Mouse (Mus musculus): Measurements from ENCODE around the gene Chia1.
"Not testable (repeated sequence)": the region's sequence is repeated elsewhere in the genome, so short reads cannot be mapped to it uniquely, and the experiment has no call there.

The Chia1 gene

DNA sequence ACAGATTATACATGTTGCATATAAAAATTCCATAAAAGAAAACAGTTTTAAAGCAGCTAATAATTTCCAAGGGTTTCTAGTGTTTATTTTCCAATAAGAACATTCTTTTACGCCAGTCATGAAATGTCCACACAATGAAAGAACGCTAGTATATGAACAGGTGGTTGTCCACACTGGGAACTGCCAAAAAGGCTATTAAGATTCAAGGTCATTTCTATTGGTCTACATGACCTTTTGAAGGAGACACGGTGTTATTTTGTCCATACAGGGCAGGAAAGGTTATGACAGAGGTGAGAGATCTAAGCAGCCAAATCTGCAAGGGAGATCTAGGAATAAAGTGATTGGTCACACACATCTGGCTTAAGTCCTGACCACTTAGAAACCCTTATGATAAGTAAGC lies at the start of gene Chia1:
Gene Chia1 (plus strand): TSS at position 301 of the 400 bp plus-strand sequence.
- no peak for DNase-seq (ENCODE audit: low spot score)

- DNase-seq (ENCODE audit: low spot score) = peak; percentile 8
These were observed 45.3 kb upstream of the Chia1 start for GRCm38 (mm10) chr3:106067707-106068106.

DNA sequence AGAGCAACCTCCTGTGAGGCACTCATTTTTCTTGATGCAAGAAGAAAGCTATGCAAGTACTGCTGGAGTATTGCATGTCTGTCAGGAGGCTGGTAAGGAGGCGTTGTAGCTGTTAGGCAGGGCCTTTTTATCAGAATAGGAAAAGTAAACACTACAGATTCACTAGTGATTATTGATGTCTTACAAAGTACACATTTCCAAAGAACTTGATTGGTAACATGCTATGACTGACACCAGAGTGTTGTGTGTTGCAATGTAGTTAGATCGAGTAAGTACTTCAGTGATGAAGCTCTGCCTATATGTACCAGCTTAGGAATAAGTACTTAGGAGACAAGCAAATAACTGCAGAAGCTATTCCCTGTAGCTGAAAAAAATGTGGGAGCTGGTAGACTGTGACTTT lies 42.0 kb upstream of the Chia1 start:
- DNase-seq (ENCODE audit: low spot score) = no peak

DNA sequence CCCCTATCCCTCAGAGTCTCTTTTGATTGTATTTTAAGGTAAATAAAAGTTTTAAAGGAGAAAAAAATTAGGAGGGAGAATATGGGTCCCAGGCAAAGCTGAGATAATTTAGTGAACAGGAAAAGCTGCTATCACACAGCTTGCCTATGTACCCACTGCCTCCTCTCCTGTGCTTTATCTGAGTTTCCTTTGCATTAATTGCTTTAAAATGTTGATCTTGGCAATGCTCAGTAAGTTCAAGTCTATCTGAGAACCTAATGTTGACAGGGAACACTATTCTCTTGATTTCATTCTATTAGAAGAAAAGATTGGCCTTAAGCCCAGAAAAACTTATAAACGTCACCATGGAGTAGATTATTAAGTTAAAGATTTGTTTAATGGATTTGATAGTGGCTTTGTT lies 38.2 kb upstream of the Chia1 start:
- no peak for DNase-seq (ENCODE audit: low spot score)

DNA sequence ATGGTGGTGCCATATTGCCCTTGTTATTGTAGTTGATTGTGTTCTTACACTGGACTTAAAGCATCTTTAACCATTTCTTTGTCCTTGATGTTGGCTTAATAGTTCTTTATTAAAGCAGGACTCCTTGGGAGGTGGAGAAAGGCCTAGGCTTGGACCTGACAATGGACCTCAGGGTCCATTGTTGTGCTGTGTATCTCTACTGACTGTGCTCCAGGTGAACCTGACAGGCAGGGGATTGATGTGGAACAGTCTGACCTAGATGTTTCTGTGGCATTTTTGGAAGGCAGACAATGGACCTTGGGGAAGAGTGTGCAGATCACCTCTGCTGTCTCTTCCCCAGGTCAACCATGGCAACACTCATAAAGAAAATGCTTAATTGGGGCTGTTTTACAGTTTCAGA lies 14.0 kb downstream of the Chia1 start:
- DNase-seq (ENCODE audit: low spot score) = no peak

- no peak for DNase-seq (ENCODE audit: low spot score)
These were observed 15.9 kb downstream of the Chia1 start for GRCm38 (mm10) chr3:106128807-106129493.

DNA sequence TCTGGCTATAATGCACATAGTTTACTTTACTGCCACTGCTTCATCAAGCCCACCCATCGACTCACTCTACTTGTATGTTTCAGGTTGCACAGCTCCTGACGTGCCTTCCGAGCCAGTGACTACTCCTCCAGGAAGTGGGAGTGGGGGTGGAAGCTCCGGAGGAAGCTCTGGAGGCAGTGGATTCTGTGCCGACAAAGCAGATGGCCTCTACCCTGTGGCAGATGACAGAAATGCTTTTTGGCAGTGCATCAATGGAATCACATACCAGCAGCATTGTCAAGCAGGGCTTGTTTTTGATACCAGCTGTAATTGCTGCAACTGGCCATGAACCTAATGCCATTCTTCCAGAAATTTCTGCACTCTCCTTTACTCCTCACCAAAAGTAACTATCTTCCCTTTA lies 18.7 kb downstream of the Chia1 start:
- DNase-seq (ENCODE audit: low spot score) = no peak

GRCm38 (mm10) chr3:106144081-106144480 lies 31.1 kb downstream of the Chia1 start:
- no peak for DNase-seq (ENCODE audit: low spot score)

DNA sequence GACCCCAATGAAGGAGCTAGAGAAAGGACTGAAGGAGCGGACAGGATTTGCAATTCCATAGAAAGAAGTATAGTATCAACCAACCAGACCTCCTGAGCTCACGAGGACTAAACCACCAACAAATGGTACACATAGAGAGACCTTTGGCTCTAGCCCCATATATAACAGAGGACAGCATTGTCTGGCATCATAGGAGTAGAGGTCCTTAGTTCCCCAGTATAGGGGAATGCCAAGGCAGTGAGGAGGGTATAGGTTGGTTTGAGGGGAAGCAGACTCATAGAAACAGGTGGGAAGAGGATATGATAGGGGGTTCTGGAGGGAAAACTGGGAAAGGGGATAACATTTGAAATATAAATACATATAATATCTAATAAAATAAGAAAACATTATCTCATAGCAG lies 41.4 kb downstream of the Chia1 start:
- DNase-seq (ENCODE audit: low spot score) = no peak

GRCm38 (mm10) chr3:106167464-106167863 lies 54.4 kb downstream of the Chia1 start, which contains the start of gene Chil3:
TSS of gene Chil3 (minus strand) at chr3:106167564.
- no peak for DNase-seq (ENCODE audit: low spot score)

DNA sequence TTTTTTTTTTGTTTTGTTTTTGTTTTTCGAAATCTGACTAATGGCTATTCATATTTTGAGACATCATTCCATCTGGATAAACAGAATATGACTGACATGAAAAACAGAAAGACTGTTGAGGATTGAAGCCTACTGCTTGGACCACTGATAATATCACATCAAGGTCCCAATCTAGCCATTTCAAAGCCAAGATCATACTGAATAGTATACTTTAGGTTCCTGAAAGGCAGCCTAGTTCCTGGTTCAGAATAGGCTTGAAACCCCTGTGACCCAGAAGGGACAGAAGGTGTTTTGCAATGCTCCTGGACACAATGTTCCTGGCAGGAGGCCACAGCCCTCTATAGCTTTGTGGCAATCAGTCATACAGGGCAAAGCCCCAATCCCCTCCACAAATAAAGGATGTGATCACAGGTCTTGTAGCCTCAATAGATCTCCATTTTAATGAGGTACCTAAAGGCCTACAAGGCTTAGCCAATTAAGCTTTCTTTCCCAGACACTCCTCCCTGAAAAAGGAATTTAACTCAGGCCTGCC lies 57.6 kb downstream of the Chia1 start:
- DNase-seq (ENCODE audit: low spot score) = no peak

DNA sequence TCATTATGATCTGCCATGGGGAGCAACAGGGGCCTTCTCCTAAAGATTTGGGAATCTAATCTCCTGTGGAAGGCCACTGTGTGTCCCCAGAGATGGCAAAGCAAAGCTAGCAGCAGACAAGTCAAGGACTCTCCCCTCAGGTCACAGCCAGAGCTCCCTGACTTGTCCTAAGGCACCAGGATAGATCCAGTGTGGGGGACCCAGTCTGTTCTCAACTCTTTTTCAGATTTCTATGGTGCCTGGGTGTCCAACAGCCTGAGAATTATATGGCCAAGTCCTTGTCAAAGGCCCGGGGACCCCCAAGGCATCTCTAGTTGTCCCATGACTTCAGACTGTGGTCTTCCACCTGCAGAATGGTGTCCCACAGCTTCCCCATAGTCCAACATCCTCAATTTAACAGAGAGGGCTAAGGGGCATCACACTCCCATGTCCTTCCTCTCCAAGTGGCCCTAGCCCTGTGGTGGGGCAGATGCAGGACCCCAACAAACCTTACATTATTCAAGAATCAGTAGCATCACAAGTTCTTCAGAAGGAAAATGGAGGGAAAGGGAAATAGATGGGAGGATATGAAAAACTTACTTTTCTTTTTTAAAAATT lies 58.2 kb downstream of the Chia1 start:
- no peak for DNase-seq (ENCODE audit: low spot score)

DNA sequence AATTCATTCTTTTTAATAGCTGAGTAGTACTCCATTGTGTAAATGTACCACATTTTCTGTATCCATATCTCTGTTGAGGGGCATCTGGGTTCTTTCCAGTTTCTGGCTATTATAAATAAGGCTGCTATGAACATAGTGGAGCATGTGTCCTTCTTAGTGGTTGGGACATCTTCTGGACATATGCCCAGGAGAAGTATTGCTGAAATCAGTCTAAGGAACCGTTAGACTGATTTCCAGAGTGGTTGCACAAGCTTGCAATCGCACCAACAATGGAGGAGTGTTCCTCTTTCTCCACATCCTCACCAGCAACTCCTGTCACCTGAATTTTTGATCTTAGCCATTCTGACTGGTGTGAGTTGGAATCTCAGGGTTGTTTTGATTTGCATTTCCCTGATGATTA lies 59.5 kb downstream of the Chia1 start:
- DNase-seq (ENCODE audit: low spot score) = not testable (repeated sequence)

GRCm38 (mm10) chr3:106174971-106175370 lies 61.9 kb downstream of the Chia1 start:
- DNase-seq (ENCODE audit: low spot score) = not testable (repeated sequence)

GRCm38 (mm10) chr3:106177509-106178189 lies 64.6 kb downstream of the Chia1 start:
- DNase-seq (ENCODE audit: low spot score) = no peak
